Mouse (Mus musculus): Measurements from ENCODE around the gene Sdhaf1. TPM values are rescaled to one million over a fixed set of nuclear protein-coding genes. Genes with fewer than 3 reads are reported as not detected.

Sdhaf1 gene
- total RNA-seq (2021) = 10 to 100 TPM in 1 of 2 experiments, 1 to 10 TPM in 1; 9.1 to 18.7 TPM
- polyA plus RNA-seq (2012; rRNA removed) = 52.4 and 74.3 TPM in 2 replicates
- long read RNA-seq, transcript Sdhaf1-201 (1 exons, 2,490 nt) = major isoform, 47 of 47 reads
- long read RNA-seq, partial matches to known transcripts = 0 of 47 reads
- long read RNA-seq, other reads (novel, unspliced or antisense) = 0 of 47 reads

DNA sequence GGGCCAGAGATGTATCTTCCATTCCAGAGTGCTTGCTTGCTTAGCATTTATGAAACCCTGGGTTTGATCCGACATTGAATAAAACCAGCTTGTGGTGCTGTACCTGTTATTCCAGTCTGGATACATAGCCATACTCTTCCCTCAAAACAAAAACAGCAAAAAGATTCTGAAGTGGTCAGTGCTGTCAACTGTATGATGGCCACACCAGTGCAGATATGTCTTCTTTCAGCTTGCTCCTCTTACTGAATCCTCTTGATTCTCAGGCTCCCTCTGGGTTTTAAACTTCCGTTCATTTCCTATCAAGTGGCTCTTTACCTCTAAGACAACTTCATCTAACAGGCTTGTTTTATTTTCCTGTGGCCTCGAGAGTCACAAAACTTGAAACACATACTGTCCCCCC lies at the start of gene Sdhaf1:
Gene Sdhaf1, minus strand, starts transcription at position 101 of the 400 bp plus-strand sequence.
- no peak for DNase-seq

- DNase-seq = no peak
Observed at GRCm38 (mm10) chr7:30367466-30367865, 43.8 kb upstream of the Sdhaf1 start.

GRCm38 (mm10) chr7:30363344-30363738 lies 39.6 kb upstream of the Sdhaf1 start:
- DNase-seq = no peak

DNA sequence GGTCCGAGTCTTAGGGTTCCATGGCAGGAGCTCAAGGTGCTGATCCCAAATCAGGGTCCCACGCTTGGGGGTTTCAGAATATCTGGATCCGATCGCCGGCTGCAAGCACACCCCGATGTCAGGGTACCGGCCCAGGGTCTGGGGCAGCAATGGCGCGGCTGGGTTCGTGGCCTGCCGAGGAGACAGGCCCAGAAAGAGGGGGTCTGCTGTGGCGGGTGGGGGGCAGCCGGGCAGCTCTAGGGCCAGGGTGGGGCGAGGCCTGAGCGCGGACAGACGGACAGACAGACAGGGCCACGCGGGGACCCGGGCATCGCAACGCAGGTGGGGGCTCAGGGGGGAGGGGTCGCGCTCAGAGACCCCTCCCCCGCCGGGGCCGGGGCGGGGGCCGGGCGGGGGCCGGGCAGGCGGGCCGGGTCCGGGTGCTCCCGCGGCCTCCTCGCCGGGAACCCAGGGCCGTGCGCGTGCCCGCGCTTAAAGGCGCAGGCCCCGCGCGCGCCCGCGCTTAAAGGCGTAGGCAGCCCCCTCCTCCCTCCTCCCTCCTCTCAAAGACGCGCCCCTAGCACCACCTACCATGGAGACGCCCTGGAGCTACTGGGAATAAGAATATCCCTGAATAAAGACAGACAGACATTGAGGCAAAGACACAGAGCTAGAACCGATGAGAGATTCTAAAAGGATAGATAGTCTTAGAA lies 39.1 kb upstream of the Sdhaf1 start, which contains the start of gene Lrfn3:
Gene Lrfn3, minus strand, starts transcription at position 121 of the 692 bp plus-strand sequence.
- DNase-seq = peak; percentile 61

- DNase-seq = peak; percentile 79
Observed at GRCm38 (mm10) chr7:30360028-30360427, 36.3 kb upstream of the Sdhaf1 start.

- DNase-seq = no peak
Observed at GRCm38 (mm10) chr7:30359276-30359865, 35.7 kb upstream of the Sdhaf1 start.

GRCm38 (mm10) chr7:30358378-30359186 lies 34.9 kb upstream of the Sdhaf1 start:
- DNase-seq = no peak

DNA sequence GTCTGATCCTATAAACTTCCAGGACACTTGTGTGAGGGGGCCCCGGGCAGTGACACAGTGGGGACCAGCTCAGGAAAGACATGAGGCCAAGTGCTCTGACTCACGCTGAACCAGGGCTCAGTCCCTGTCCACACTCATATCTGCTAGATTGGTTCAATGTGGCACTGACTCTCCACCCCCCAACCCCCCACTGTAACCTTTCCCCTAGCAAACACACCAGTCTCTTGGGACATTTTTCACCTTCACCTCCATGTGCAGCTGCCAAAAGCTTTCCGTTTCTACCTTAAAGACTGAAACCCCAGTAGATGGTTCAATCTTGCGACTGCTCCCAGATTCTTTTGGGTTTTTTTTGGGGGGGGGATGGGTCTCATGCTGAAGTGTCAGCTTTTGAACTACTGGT lies 30.4 kb upstream of the Sdhaf1 start:
- peak; percentile 28 for DNase-seq

GRCm38 (mm10) chr7:30353279-30353822 lies 29.7 kb upstream of the Sdhaf1 start:
- DNase-seq = peak; percentile 68

DNA sequence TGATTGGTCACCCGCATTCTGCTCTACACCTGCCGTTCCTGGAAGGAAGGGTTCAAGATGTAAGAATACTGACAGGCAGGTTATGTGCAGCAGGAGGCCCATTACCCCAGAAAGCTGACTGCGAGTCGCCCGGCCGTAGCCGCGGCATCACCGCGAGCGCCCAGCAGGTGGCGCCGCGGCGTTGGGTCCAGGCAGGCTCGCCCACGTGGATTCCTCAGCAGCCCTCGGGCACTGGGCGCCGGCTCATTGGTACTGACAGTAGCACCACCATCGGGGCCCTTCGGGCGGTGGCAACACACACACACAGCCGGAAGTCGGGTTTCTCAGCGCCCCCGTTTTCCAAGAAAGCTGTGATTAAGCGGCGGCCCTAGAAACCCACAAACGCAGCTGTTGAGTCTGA lies 24.1 kb upstream of the Sdhaf1 start:
- DNase-seq = peak; percentile 72

DNA sequence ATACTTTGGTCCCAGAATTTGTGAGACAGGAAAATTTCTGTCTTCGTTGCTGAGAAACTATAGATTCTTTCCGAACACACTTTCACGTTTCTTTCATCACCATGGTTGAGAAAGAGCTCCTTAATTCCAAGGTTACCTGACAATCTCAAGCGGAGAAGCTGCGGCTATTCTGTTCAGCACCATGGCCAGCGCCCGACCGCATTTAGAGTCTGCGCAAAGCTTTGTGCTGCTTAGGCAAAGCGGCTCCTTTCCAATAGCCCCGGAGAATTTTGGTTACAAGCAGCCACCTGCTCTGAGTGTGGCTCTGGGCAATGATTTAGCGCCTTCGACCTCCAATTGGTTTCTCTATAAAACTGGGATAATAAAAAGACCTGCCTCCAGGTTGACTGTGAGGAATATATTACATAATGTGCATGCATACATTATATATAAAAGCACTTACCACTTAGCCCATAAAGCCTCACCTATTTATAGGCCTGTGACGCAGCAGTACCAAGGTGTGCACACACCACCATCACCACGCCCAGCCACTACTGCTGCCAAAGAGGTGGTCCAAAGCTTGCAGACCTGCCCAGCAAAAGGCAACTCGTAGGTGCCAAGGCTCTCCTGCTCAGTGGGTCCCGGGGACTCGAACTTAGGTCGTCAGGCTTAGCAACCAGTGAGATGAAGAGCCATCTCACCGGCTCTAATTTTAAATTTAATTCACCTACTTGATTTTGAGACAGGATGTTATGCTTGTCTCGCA lies 23.1 kb upstream of the Sdhaf1 start:
- peak; percentile 63 for DNase-seq

GRCm38 (mm10) chr7:30339432-30340109 lies 15.9 kb upstream of the Sdhaf1 start:
- no peak for DNase-seq

- DNase-seq = peak; percentile 73
Observed at GRCm38 (mm10) chr7:30336384-30336783, 12.7 kb upstream of the Sdhaf1 start.

DNA sequence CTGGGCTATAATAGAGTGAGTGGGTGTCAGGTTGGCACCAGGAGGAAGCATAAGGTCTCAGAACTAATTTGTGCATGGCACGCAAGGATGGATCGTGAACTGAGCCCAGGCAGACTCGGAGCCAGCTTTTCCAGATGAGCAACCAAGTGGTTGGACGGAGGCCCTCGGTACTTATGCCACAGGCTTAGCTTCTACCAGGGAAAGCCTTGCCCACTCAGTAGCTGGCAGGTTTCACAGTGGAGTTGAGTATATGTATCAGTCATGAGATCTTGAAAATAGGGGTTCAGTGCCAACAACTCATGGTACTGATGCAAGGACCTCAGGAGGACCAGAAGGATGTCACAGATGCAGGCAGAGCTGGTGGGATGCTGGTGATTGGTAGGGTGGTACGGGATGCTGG lies 12.0 kb upstream of the Sdhaf1 start:
- DNase-seq = no peak

GRCm38 (mm10) chr7:30334563-30334962 lies 10.9 kb upstream of the Sdhaf1 start:
- DNase-seq = no peak

GRCm38 (mm10) chr7:30333436-30333835 lies 9.7 kb upstream of the Sdhaf1 start:
- peak; percentile 88 for DNase-seq

DNA sequence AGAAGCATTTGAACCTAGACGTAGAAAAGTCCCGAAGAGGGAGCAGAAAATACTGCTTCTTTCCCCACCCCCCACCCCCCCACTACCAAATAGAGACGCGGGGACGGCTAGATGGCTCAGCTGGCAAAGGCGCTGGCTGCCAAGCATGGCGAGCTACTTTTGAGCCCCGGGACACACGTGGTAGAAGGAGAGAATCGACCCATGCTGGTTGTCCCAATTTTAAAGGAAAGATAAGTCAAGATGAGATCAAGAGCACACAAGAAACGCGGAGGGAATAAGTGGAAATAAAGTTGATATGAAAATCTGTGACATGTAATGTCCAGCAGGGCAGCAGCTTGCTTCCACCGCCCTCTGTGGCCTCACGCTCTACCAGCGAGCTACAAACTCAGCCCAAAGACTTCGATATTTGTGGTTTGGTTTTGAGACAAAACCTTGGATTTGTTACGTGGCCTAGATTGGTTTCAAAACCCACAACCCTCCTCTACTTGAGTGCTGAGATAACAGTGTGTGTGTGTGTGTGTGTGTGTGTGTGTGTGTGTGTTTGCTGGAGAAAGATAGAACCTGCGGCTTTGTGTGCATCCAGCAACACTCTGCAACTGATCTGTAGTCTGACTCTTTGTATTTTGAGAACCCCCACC lies 9.0 kb upstream of the Sdhaf1 start:
- DNase-seq = no peak

GRCm38 (mm10) chr7:30331887-30332286 lies 8.2 kb upstream of the Sdhaf1 start:
- DNase-seq = peak; percentile 76

DNA sequence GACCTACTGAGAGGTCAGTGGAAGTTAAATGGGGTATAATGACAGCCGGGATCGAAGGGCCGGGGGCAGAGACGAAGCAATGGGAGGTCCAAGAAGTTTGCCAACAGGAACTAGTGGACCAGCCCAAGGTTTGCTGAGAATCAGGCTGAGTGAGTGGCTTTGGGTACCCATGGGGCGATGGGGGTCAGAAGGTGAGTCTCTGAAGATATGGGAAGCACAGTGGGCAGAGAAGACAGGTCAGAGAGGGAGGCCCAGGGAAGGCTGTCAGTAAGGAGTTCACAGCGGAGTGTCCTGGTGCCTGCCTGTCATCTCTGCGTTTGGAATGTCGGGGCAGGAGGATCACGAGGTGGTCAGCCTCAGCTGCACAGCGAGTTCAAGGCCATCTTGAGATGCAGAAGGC lies 4.7 kb upstream of the Sdhaf1 start:
- DNase-seq = no peak

GRCm38 (mm10) chr7:30327140-30327539 lies 3.4 kb upstream of the Sdhaf1 start:
- no peak for DNase-seq
